Mouse (Mus musculus) heart, adult 11 months (tissue): ENCODE measurements around the gene Metap1d.
A peak's percentile ranks its signal among the peaks of the same experiment; 100 is the strongest.

Experiments used
- DNase-seq: peaks from one replicate; pipeline ENCODE4 v3.0.0; 2022

Gene Metap1d

DNA sequence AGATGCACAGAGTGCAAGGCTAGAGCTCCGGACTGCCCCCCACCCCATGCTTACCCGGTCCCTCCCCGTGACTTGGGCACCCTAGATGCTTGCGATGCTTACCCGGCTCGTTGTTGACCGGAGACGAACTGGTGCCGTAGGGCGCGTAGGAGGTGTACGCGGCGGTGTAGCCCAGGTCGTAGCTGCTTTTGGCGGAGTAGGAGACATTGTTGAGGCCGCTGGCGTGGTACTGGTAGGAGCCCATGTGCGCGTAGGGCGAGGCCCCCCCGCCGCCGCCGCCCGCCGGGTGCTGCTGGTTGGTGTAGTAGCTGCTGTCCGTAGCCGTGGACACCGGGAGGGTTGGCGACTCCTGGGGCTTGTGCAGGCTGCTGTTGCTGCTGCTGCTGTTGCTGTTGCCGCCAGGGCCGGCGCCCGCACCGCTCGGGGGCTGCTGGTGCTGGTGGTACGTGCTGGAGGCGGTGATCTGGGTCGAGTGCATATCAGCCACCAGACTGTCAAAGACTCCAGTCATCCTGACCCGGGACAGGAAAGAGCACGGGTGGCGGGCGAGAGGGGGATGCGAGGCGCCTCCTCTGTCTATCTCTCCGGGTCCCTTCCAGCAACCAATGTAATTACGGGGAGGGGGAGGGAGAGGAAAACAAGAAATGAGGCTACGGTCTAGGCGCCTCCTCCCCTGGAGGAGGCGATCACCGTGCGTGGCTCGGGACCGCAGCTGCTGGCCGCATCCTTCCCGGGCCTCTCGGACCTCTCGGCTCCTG lies 93.0 kb downstream of the Metap1d start:
- peak; percentile 91 for DNase-seq

GRCm38 (mm10) chr2:71546640-71547071 lies 93.6 kb downstream of the Metap1d start, which contains the start of gene Dlx2:
Gene Dlx2, minus strand, starts transcription at chr2:71546754.
- DNase-seq, result no peak

- peak; percentile 94 for DNase-seq
Measured at GRCm38 (mm10) chr2:71547829-71548228, 94.8 kb downstream of the Metap1d start.

DNA sequence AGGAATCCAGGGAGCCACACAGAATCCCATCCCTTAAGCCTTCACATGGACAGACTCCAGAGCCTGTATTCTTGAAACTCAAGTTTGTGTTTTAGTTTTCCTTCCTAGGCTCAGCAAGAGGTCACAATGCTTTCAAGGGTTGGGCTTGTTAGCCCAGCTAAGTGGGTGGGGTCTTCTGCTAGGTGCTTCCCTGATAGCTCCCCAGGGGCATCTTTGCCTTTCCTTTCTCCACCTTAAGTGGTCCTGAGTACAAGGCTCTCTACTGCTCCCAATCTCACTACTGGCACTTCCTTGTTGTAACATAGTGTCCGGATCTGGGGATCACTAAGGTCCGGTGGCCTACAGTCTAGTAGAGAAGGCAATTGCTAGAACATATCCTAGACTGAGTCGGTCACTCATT lies 97.3 kb downstream of the Metap1d start:
- no peak for DNase-seq

DNA sequence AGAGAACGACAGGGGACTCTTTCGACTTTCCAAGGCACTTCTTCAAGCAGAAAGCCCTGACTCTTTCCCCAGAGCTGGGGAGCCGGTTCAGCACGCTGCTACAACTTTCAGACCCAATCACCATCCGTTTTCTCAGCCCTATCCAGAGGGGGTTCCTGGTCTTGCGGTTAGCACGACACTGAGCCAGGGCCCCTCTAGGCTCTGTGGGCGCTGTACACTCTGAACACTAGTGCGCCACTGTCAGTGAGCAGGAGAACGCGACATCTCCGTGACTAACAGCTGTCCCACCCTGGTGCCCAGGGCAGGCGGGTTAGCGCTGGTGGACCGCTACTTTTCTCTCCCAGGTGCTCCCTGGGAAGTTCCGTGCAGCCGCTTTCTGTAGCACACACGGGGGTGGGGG lies 98.6 kb downstream of the Metap1d start:
- no peak for DNase-seq

GRCm38 (mm10) chr2:71556071-71556470 lies 103.0 kb downstream of the Metap1d start:
- no peak for DNase-seq

DNA sequence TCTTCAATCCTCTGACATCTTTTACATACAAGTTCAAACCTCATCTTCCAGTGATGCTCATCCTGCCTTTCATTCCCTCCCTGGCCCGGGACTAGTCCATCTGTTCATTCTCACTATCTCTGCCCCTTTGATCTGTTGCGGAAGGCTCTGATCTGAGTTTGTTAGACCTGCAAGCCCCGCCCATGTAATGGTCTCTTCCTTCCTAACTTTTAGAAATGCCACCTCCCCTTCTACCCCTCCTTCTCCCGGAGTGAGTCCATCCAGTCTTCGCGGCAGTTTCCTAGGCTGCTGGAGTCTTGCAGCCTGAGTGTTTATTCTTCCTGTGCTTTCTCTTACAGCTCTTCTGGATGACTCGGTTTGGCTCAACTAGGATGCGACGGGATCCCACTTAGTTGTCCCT lies 113.4 kb downstream of the Metap1d start:
- DNase-seq, result no peak

DNA sequence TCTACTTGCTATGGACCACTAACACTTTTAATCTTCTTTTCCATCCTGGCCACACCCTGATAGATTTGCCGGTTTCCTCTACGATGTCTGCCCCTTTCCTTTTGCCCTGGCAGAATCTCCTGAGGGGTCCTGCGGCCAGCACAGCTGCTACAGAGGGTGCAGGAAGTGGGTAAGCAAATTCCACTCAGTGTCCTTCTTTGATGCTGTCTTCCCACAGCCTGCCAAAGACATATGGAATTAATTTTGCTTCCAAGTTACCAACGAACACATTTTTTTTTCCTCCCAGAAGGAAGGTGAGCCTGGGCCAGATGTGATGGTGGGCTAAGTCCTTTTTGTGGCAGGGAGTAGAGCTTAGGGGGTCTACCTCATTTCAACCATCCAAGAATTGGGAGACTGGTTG lies 120.7 kb downstream of the Metap1d start:
- no peak for DNase-seq
